Mouse (Mus musculus) embryonic facial prominence, embryonic 14.5 days (tissue): ENCODE data around the gene Fkbp9. TPM values are rescaled to one million over a fixed set of nuclear protein-coding genes. Genes with fewer than 3 reads are reported as not detected.
A peak's percentile ranks its signal among the peaks of the same experiment; 100 is the strongest.

Source experiments
- ATAC-seq: fragments of 200-750 bp; cut with Nextera tagmentation; 2 replicates; pipeline ENCODE4 v1.8.0; 2017; ENCODE audit warnings: low read depth, moderate number of reproducible peaks, moderate TSS enrichment
- DNase-seq: peaks from one replicate; pipeline ENCODE4 v3.0.0-alpha.2; 2015; ENCODE audit warnings: low spot score
- H3K27ac ChIP-seq: fragments of 300-500 bp; sonication (generic); replicated peaks from 2 replicates; pipeline ENCODE4 v1.5.1; 2014; ENCODE audit warnings: low read depth, mild to moderate bottlenecking, low read length, moderate library complexity
- H3K27me3 ChIP-seq: fragments of 300-500 bp; sonication (generic); replicated peaks from 2 replicates; pipeline ENCODE4 v1.6.1; 2014; ENCODE audit warnings: low read length; ENCODE audit not compliant: control insufficient read depth, insufficient read depth
- H3K36me3 ChIP-seq: fragments of 300-500 bp; sonication (generic); 2 replicates; pipeline ENCODE4 v1.6.1; 2014; ENCODE audit warnings: low read length, mixed read lengths; ENCODE audit not compliant: control insufficient read depth, insufficient read depth
- H3K4me1 ChIP-seq: fragments of 300-500 bp; sonication (generic); 2 replicates; pipeline ENCODE4 v1.6.1; 2014; ENCODE audit warnings: antibody characterized with exemption, low read length; ENCODE audit not compliant: control insufficient read depth, insufficient read depth
- H3K4me2 ChIP-seq: fragments of 300-500 bp; sonication (generic); 2 replicates; pipeline ENCODE4 v1.6.1; 2014; ENCODE audit warnings: low read depth, mild to moderate bottlenecking, low read length, moderate library complexity, mixed read lengths
- H3K4me3 ChIP-seq: fragments of 300-500 bp; sonication (generic); 2 replicates; pipeline ENCODE4 v1.5.1; 2014; ENCODE audit warnings: low read depth, mild to moderate bottlenecking, low read length
- H3K9ac ChIP-seq: fragments of 300-500 bp; sonication (generic); 2 replicates; pipeline ENCODE4 v1.6.1; 2014; ENCODE audit warnings: low read depth, mild to moderate bottlenecking, low read length, moderate library complexity, mixed read lengths
- H3K9me3 ChIP-seq: fragments of 300-500 bp; sonication (generic); 2 replicates; pipeline ENCODE4 v1.6.1; 2016; ENCODE audit warnings: low read length; ENCODE audit not compliant: control insufficient read depth
- WGBS: fragments of 180-500 bp; shearing (Covaris S2); extraction: QIAGEN DNeasy Blood & Tissue Kit; methylation state at CpG from one replicate; pipeline ENCODE4 v1.1.7; 2014; 5-methylcytosine and 5-hydroxymethylcytosine counted together
- polyA plus RNA-seq: library from polyadenylated mRNA; unstranded; fragments of >200 nt; fragmentation: Nextera tagmentation; extraction: Ambion mirVana; gene quantifications from 2 replicates; pipeline ENCODE4 v1.2.1, GENCODE M21; 2014

The Fkbp9 gene
- polyA plus RNA-seq, 1 experiment from 2014 or later, result 240 TPM

GRCm38 (mm10) chr6:56913092-56913858 is 81.4 kb downstream of the Fkbp9 start:
- no peak overlapping the region for H3K4me3 ChIP-seq
- no peaks in the 10 kb centered on the region for H3K9me3 ChIP-seq
- WGBS, result 63% methylated on average over 2 of the region's 2 CpGs
- ATAC-seq, result no peak
- no peak overlapping the region for H3K4me2 ChIP-seq
- H3K4me1 ChIP-seq, result no peaks in the 10 kb centered on the region; the same call in 1 of the 2 replicates
- H3K36me3 ChIP-seq, result no peaks in the 10 kb centered on the region
- no peak overlapping the region for H3K9ac ChIP-seq
- peak overlapping the region; percentile 24; the same call in 1 of the 2 replicates for H3K27ac ChIP-seq
- DNase-seq, result peak; percentile 27
- no peaks in the 10 kb centered on the region for H3K27me3 ChIP-seq

GRCm38 (mm10) chr6:56916279-56916678 is 84.4 kb downstream of the Fkbp9 start:
- Histone ChIP-seq H3K4me1 (no peaks in the 10 kb centered on the region; the same call in 1 of the 2 replicates), H3K36me3 (no peaks in the 10 kb centered on the region), H3K27me3 (no peaks in the 10 kb centered on the region), H3K27ac (no peak overlapping the region), H3K9ac (no peak overlapping the region), H3K4me2 (no peak overlapping the region), H3K4me3 (no peak overlapping the region), H3K9me3 (no peaks in the 10 kb centered on the region)
- ATAC-seq (no peak), DNase-seq (no peak)
- 54% methylated on average over 2 of the region's 2 CpGs for WGBS

GRCm38 (mm10) chr6:56917578-56918368 is 85.9 kb downstream of the Fkbp9 start:
- 70% methylated on average over 12 of the region's 12 CpGs for WGBS
- no peak for ATAC-seq
- no peaks in the 10 kb centered on the region for H3K36me3 ChIP-seq

DNA sequence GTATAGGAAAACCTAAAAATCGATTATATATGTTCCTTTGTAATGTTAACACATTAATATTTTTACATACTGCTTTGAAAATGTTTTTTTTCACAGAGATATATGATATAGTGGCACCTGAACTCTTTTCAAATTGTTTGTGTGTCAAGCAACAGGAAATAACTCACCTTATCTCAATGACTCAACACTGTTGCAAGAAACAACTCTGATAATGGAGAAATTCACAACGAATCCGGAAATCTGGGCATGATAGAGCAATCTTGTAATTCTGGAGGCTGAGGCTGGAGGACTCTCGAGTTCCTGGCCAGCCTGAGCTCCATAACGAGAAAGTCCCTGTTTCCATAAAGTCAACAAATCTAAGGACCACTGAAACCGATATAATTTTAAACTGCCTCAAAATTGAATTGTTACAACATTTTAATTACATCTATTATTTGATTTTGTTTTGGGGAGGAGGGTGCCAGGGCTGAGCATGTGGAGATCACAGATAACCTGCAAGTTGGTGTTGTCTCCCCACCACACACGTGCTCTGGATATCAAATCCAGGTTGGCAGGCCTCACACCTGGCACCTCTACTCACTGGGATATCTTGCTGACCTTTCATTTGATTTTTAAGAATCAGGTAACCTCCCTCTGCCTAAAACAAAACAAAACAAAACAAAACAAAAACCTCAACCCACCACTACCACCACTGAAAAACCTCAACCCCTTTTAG is 87.6 kb downstream of the Fkbp9 start:
- H3K36me3 ChIP-seq, result no peaks in the 10 kb centered on the region
- no peak overlapping the region for H3K9ac ChIP-seq
- 81% methylated on average over 7 of the region's 7 CpGs for WGBS
- H3K9me3 ChIP-seq, result no peaks in the 10 kb centered on the region
- no peaks in the 10 kb centered on the region for H3K27me3 ChIP-seq
- H3K27ac ChIP-seq, result no peak overlapping the region
- no peak for DNase-seq
- H3K4me3 ChIP-seq, result no peak overlapping the region
- H3K4me2 ChIP-seq, result no peak overlapping the region
- ATAC-seq, result no peak
- no peaks in the 10 kb centered on the region for H3K4me1 ChIP-seq

More at GRCm38 (mm10) chr6:56917578-56918368, 85.9 kb downstream of the Fkbp9 start:
- Histone ChIP-seq H3K27me3 (no peaks in the 10 kb centered on the region), H3K9ac (no peak overlapping the region), H3K27ac (no peak overlapping the region), H3K9me3 (no peaks in the 10 kb centered on the region), H3K4me3 (no peak overlapping the region), H3K4me1 (no peaks in the 10 kb centered on the region; the same call in 1 of the 2 replicates), H3K4me2 (no peak overlapping the region)
- DNase-seq, result no peak

DNA sequence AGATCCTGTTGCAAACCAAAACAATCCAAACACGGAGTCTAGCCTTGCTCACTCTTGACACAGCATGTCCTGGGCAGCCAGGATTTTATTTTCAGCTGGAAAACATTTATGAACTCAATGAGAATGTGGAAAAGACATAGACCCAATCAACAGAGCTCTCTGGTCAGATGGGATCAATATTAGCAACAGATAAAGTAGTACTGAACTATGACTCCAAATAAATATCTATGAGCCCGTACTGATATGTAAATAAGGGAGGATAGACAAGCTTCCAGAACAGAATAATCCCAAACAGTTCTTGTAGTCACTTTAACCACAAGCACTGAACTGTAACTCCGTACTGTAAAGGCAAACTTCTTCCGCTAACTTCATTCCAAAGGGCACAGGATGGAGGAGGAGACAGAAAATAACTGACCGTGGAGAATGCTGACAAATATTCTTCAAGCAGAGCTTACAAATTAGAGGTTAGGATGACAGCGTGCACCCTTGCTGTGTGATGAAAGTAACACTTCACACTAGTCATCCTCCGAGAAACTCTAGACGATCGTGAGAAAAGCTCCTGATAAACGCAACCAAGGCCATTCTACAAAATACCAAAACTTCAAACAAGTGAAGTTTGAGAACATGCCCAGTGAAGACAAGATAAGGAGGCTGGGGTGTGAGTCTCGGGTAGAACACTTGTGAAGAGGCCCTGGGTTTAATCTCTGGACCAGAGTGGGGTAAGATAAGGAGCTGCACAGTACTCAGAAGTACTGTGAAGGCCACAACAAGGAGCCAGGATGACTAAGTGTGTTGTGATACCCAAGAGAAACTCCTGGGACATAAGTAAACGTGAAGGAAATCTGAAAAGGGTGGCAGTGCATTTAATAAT is 88.6 kb downstream of the Fkbp9 start:
- Histone ChIP-seq H3K4me2 (no peak overlapping the region), H3K4me3 (no peak overlapping the region), H3K9ac (no peak overlapping the region), H3K4me1 (no peaks in the 10 kb centered on the region), H3K27ac (no peak overlapping the region), H3K36me3 (no peaks in the 10 kb centered on the region), H3K9me3 (no peaks in the 10 kb centered on the region), H3K27me3 (no peaks in the 10 kb centered on the region)
- 57% methylated on average over 12 of the region's 12 CpGs for WGBS
- ATAC-seq (no peak), DNase-seq (no peak)

DNA sequence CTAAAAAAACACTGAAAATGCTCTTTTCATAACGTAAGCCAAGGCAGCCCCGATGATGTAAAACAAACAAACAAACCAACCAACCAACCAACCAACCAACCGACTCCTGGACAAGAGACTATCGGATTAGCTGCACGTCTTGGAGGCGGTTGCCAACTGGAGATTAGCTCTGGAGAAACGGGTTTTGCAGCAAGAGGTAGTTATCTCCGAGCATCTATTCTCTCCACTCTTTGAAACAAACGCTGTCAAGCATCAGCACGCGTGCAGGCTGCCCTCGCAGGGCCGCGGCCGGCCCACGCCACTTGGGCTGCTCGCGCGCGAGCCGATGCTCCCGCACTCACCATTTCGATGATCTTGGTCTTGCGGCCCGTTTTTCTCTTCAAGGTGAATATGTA is 91.5 kb downstream of the Fkbp9 start:
- DNase-seq (peak; percentile 85), ATAC-seq (no peak)
- WGBS, result 1% methylated on average over 23 of the region's 25 CpGs

DNA sequence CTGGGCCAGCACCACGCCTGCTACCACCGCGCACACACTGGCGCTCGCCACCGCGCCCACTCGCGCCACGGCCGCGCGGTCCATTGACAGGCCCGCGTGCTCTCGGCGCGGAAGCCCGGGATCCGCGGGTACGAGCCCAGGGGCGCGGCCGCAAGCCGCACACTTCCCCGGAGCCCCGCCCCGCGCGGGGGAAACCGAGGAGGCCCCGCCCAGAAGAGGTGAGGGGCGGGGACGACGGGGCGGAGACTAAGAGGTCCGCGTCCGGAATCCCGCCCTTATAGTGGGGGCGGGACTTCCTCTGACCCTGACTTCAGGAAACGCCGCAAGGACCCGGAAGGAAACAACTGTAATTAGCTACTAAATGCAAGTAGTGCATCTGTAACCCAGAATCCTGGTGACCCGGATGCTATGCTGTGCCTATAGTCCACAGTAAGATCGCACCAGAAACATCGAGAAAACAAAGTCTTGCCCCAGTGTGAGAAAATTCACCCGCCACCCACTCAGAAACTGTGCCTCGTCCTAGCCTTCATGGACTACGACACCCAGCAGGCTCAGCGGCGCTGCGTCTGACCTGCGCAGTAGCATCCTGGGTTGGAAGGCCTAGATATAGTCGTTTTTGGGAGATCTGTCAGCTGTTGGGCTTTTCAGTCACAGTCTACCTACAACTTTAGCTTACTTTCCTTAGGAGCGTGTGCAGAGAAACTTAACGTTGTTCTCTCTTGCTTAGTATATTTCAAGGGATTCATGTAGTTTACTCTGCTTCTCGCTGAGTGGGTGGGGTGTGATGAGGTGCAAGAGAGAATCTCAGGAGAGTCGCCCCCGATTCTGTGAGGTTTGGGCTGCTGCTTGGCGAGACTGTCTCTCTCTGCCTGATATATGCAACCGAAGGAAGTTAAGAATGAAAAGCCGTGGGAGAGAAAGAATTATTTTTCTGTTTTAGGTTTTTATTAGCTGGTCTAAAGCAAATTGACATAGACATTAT is 92.2 kb downstream of the Fkbp9 start, which contains the start of the genes Nt5c3 and Vmn1r4:
Gene Nt5c3 (minus strand): TSS at position 207 of the 982 bp plus-strand sequence.
Gene Vmn1r4 (plus strand): TSS at position 290 of the 982 bp plus-strand sequence.
- Histone ChIP-seq H3K36me3 (no peaks in the 10 kb centered on the region), H3K4me3 (peak within 1 kb of the TSS; percentile 72), H3K9me3 (peaks cover 3% of the 10 kb centered on the region; the same call in 1 of the 2 replicates), H3K4me1 (no peaks in the 10 kb centered on the region), H3K4me2 (peak within 1 kb of the TSS; percentile 57), H3K27ac (peak within 1 kb of the TSS; percentile 80), H3K9ac (peak within 1 kb of the TSS; percentile 75), H3K27me3 (no peaks in the 10 kb centered on the region)
- ATAC-seq, result peak; percentile 97
- WGBS, result 3% methylated on average over 64 of the region's 64 CpGs
- DNase-seq, result peak; percentile 98

More for the DNA sequence above, 91.5 kb downstream of the Fkbp9 start:
- peak overlapping the region; percentile 80; the same call in 1 of the 2 replicates for H3K27ac ChIP-seq
- no peaks in the 10 kb centered on the region for H3K27me3 ChIP-seq
- peak overlapping the region; percentile 72 for H3K4me3 ChIP-seq
- peaks cover 3% of the 10 kb centered on the region; the same call in 1 of the 2 replicates for H3K9me3 ChIP-seq
- H3K36me3 ChIP-seq, result no peaks in the 10 kb centered on the region
- H3K9ac ChIP-seq, result peak overlapping the region; percentile 75
- no peaks in the 10 kb centered on the region for H3K4me1 ChIP-seq
- peak overlapping the region; percentile 57 for H3K4me2 ChIP-seq
